Mouse (Mus musculus): Measurements from ENCODE around the gene Rab23.
"Not testable (repeated sequence)": the region's sequence is repeated elsewhere in the genome, so short reads cannot be mapped to it uniquely, and the experiment has no call there.

Rab23 gene

DNA sequence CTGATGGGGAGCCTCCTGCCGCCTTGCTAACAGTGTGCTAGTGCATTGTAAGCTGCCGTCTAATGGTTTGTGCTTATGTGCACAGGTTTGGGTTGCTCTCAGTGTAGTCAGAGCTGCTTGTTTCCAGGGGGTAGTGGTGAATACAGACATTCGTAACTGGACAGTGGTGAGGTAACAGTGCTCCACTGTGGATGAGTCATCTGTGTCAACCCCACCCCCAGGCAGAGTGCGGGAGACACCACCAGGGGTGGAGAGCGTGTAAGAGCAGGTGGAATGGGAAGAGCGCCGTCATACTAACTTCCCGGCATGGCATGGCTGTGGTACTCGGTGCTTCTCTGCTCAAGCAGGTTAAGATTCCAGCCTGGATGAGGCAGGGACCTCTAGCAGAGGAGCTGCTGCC is 13.4 kb downstream of the Rab23 start:
- DNase-seq (ENCODE audit: low read depth, low spot score), result no peak

DNA sequence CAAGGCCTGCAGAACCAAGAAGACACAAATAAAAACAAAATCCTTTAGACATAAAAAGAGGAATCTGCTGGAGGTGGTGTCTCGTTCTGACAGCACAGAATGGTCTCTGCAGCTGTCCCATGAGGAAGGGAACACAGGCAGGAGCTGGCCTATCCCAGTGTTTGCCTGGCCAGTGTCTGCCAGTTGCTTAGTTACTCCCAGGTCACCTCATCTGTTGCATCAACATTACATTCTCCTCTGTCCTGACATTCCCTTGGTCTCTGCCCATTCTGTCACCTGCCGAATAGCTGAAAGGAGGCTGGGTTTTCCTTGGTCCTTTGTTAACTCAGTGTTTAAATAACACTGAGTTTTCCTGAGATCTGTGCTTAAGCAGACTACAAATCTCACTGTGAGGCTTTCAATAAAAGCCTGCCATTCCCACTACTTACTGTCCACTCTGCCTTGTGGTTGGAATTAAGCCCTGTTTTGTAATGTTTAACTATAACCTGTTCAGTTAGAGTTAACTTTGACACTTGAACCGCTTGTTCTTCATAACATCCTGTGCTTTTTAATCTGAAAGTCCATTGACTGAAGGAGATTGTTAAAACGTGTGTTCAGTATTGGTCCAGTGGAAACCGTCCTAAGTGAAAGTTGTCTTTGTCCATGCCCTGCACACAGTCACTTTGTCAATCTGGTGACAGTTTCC is 14.5 kb downstream of the Rab23 start:
- DNase-seq (ENCODE audit: low read depth, low spot score), result no peak

DNA sequence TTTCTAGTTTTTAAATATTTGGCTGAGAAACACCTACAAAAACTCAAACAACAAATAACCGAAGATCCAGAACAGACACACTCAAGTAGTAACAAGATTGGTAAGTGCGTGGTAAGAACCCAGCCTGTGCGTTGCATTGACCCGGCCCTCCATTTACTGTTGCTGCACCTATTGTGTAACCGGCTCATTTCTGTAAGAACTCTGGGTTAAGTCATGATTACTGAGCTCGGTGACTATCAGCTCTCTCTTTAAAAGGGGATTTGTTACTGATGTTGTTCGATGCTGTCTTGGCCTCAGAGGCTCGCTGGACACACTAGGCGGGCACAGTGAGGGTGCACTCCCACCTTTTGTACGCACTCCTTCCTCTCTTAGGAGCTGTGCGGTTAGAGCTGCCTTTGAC is 18.6 kb downstream of the Rab23 start:
- DNase-seq (ENCODE audit: low read depth, low spot score), result no peak

DNA sequence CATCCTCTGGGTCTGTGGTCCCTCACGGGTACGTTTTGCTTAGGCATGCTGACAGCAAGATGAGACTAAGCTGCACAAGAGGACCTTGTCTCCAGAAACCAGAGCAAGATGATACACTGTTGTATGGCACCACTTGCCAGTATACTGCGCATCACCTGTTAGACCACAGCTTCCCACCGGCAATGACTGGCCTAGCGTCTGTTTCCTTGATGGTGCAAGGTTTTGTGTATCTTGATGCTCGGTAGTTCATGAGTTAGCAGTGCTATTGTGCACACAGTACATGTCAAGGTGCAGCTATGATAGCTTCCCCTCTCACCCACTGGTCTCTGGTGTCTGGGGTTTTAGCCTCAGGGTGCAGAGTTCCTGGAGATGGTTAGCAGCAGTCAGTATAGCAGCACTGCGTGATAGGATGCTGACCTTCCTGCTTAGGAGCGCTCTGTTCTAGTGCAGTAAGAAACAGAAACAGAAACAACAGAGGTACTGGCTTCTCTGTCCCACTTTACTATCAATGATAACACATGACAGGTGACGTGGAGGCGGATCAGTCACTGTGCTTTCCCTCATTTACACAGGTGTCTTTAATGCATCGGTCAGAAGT is 19.1 kb downstream of the Rab23 start:
- DNase-seq (ENCODE audit: low read depth, low spot score), result no peak

- DNase-seq (ENCODE audit: low read depth, low spot score), result peak; percentile 40
Observed at GRCm38 (mm10) chr1:33739302-33739701, 19.6 kb downstream of the Rab23 start.

- DNase-seq (ENCODE audit: low read depth, low spot score), result peak; percentile 52
Observed at GRCm38 (mm10) chr1:33742903-33743302, 23.2 kb downstream of the Rab23 start.

GRCm38 (mm10) chr1:33744815-33745214 is 25.1 kb downstream of the Rab23 start:
- DNase-seq (ENCODE audit: low read depth, low spot score), result not testable (repeated sequence)

DNA sequence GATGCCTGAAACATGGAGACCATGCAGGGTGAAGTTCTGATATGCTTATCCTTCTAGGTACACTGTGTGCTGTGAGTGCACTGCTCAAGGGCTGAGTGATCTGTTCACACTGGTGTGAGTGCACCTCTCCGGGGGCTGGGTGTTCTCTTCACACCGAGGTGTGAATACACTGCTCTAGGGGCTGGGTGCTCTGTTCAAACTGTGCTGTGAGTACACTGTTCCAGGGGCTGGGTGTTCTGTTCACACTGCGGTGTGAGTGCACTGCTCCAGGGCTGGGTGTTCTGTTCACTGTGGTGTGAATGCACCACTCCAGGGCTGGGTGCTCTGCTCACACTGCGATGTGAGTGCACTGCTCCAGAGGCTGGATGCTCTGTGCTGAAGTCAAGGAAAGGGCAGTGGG is 26.2 kb downstream of the Rab23 start:
- DNase-seq (ENCODE audit: low read depth, low spot score), result no peak

GRCm38 (mm10) chr1:33749109-33749508 is 29.4 kb downstream of the Rab23 start:
- DNase-seq (ENCODE audit: low read depth, low spot score), result peak; percentile 31

DNA sequence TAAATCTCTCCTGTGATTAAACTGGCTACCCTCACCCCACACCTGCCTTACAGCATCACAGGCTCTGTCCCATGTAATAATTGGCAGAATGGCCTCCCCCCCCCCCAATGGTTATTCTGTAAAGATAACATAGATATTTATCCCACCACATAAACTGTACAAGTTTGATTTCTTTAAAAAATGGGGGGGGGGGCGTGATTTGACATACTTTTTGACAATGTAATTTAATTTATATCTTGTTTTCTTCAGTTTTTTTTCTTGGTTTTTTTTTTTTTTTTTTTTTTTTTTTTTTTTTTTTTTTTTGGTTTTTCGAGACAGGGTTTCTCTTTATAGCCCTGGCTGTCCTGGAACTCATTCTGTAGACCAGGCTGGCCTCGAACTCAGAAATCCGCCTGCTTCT is 30.0 kb downstream of the Rab23 start:
- DNase-seq (ENCODE audit: low read depth, low spot score), result not testable (repeated sequence)

- no peak for DNase-seq (ENCODE audit: low read depth, low spot score)
Observed at GRCm38 (mm10) chr1:33751283-33751682, 31.6 kb downstream of the Rab23 start.

- DNase-seq (ENCODE audit: low read depth, low spot score), result no peak
Observed at GRCm38 (mm10) chr1:33754089-33754488, 34.4 kb downstream of the Rab23 start.

DNA sequence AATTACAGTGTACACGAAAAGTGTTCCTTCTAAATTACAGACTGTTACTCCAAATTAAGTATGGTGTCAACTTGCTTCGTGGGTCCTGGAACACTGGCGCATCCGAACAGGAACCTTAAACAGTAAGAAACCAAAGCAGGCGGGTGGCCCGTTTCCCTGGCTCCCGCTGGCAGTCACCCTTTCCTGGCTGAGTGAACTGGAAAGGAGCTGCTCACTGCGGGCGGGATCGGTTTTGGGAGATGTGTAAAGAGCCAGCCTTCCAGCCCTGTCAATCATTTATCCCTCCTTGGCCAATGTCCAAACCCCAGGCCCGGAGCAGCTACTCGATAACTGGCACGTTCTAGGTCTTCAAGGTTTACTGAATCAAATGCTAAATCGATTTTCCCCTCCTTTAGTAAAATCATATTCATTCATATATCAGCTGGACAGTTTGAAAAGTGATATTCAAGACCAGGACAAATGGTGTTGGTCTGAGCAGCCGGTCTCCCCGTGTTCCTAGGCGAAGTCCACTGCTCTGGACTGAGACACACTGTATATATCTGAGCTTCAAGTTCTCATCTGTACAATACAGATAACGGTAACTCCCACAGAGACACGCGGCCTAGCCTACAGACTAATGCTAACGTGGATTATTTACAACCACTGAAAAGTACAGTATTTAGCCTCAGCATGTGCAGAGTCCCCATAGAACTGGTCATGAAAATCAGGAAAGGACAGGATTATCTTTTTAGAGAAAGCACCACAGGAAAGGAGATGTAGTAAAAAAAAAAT is 35.5 kb downstream of the Rab23 start:
- DNase-seq (ENCODE audit: low read depth, low spot score), result no peak

GRCm38 (mm10) chr1:33755799-33756198 is 36.1 kb downstream of the Rab23 start:
- DNase-seq (ENCODE audit: low read depth, low spot score), result no peak

GRCm38 (mm10) chr1:33756258-33757032 is 36.8 kb downstream of the Rab23 start:
- no peak for DNase-seq (ENCODE audit: low read depth, low spot score)

- no peak for DNase-seq (ENCODE audit: low read depth, low spot score)
Observed at GRCm38 (mm10) chr1:33757033-33757413, 37.3 kb downstream of the Rab23 start.

GRCm38 (mm10) chr1:33757491-33758041 is 37.9 kb downstream of the Rab23 start, which contains the start of gene Bag2:
TSS of gene Bag2 (minus strand) at chr1:33757795.
- DNase-seq (ENCODE audit: low read depth, low spot score), result no peak

DNA sequence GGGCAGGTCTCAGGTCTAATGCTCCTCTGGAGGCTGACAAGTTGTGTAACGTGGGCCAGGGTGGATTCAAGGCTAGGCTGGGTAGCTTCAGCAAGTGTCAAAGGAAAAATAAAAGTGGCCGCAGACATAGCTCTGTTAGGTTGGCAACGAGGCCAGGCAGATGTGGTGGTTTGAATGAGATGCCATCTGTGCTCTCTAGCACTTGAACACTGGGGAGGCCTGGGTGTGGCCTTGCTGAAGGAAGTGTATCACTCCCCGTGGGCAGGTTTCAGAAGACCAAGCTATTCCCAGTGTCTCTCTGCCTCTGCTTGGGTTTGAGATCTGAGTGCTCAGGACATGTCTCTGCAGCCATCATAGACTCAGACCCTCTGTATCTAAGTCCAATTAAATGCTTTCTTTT is 38.8 kb downstream of the Rab23 start:
- DNase-seq (ENCODE audit: low read depth, low spot score), result no peak

DNA sequence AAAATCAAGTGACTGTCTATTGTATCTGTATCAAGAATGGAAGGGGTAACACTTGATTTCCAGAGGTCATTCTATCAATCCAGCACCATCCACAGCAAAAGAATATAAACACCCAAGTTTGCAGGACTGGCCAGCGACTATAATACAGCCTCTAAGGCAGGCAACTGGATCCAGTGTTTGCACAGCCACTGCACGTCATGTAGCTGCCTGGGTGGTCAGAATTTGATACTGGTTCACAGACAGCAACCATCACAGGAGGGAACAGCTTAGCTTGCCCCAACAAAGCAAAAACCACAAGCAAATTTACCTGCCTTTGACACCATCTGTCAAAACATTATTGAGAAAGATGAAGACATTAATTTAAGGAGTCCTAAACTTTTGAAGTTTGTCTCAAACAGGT is 44.1 kb downstream of the Rab23 start:
- no peak for DNase-seq (ENCODE audit: low read depth, low spot score)

GRCm38 (mm10) chr1:33765468-33766080 is 45.9 kb downstream of the Rab23 start:
- no peak for DNase-seq (ENCODE audit: low read depth, low spot score)
